Mouse (Mus musculus): Measurements from ENCODE around the gene E2f2.

Gene E2f2

DNA sequence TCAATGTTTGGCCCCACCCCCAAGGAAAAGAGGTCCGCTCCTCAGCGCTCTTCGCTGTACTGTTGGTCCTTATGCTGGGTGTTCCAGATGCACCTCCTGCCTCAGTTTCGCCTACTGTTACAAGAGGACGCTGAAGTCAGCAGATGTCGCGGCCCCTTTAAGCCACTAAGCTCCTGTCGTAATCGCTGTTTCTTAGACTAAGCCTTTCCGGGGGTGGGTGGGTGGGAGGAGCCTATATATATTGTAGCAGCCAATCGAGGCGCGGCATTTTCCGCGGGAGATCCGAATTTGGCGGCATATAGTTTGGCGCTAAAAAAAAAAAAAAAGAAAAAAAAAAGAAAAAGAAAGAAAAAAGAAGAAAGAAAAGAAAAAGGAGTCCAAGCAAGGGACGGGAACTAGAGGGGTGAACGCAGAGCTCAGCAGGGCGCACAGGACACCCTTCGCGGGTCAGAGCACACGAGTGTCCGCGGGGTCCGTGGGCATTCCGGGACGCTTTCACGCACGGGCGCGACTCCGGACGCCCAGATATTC, at the start of gene E2f2:
TSS of gene E2f2 (plus strand) at position 384 of the 531 bp plus-strand sequence.
- in situ Hi-C loops (cut with MboI; ENCODE audit: unreplicated experiment in 2 of 2) = no loop called here

DNA sequence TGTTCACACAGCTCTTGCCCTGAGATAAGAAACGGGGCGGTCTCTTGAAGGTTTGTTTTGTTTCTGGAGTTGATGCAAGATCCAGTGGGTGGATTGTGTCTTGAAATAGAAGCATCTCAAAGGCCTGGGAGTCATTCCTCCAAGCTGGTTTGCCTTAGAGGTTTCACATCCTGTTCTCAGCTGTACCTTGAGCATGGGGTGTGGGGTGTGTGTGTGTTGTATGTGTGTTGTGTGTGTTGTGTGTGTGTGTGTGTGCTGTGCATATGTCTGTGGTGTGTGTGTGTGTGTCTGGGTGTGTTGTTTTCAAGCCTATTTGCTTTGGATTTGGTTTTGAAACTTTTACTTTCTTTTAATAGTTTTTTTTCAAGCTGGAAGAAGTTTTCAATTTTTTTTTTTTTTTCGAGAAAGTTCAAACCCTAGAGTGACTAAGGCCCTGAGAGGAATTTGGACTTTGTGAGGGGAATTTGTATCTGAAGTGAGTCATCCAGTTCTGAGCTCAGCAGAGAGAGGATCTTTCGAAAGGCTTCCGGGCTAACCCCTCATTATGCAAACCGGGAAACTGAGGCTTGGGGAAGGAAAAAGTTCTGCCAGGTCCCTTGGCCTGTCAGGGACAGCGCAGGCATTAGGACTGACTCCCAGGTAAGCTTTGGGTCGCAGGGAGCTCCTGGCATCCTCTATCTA, 48.9 kb upstream of the E2f2 start:
- in situ Hi-C loops (cut with MboI; ENCODE audit: unreplicated experiment in 2 of 2) = no loop called here

GRCm38 (mm10) chr4:136123792-136124161, 48.4 kb upstream of the E2f2 start:
- in situ Hi-C loops (cut with MboI; ENCODE audit: unreplicated experiment in 2 of 2) = no loop called here

- in situ Hi-C loops (cut with MboI; ENCODE audit: unreplicated experiment in 2 of 2) = no loop called here
These were observed 47.6 kb upstream of the E2f2 start for GRCm38 (mm10) chr4:136124581-136124980.

- in situ Hi-C loops (cut with MboI; ENCODE audit: unreplicated experiment in 2 of 2) = no loop called here
These were observed 46.7 kb upstream of the E2f2 start for GRCm38 (mm10) chr4:136125458-136125857.

GRCm38 (mm10) chr4:136126019-136126418, 46.2 kb upstream of the E2f2 start:
- in situ Hi-C loops (cut with MboI; ENCODE audit: unreplicated experiment in 2 of 2) = no loop called here

- in situ Hi-C loops (cut with MboI; ENCODE audit: unreplicated experiment in 2 of 2) = no loop called here
These were observed 44.5 kb upstream of the E2f2 start for GRCm38 (mm10) chr4:136127670-136128069.

GRCm38 (mm10) chr4:136129842-136130241, 42.4 kb upstream of the E2f2 start:
- in situ Hi-C loops (cut with MboI; ENCODE audit: unreplicated experiment in 2 of 2) = no loop called here

DNA sequence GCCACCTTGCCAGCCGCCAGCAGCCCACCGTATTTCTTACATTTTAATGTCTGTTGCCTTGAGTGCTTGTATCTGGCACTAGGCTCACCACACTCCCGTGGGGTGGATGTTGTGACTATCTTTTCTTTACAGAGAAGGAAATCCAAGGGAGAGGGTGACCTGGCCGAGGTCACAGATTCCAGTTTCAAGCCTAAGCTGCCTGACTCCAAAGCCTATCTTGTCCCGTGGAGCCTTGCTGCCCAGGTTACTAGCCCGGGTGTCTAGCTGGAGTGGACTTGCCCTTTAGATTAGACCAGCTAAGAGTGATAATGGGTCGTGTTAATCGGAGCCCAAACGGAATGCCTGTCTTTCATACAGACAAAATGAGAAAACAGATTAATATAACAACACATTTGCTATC, 38.4 kb upstream of the E2f2 start:
- in situ Hi-C loops (cut with MboI; ENCODE audit: unreplicated experiment in 2 of 2) = no loop called here

DNA sequence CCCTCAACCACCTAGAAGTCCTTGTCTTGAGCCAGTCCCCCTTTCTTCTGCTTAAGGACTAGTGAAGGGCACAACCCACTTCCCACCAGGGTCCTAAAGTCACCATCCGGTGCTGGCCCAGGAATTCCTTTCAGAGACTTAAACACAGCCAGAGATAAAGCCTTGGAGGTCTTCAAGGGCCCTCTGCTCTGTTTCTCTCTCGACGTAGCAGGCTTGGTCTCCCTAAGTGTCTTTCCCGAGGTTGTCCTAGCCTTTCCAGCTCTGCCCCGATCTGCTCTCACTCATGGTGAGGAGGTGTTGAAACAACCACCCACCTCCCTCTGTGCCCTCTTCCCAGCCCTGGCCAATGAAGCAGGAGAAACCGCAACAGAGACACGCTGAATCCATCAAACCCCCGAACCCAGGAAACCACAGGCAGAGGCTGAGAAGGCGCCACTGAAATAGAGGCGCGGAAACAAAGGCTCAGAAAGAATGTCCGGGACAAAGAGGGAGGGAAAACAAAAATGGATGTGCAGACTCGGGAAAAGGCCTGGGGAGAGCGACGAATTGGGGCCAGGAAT, 37.7 kb upstream of the E2f2 start:
- in situ Hi-C loops (cut with MboI; ENCODE audit: unreplicated experiment in 2 of 2) = no loop called here

- in situ Hi-C loops (cut with MboI; ENCODE audit: unreplicated experiment in 2 of 2) = no loop called here
These were observed 37.0 kb upstream of the E2f2 start for GRCm38 (mm10) chr4:136134978-136135873.

DNA sequence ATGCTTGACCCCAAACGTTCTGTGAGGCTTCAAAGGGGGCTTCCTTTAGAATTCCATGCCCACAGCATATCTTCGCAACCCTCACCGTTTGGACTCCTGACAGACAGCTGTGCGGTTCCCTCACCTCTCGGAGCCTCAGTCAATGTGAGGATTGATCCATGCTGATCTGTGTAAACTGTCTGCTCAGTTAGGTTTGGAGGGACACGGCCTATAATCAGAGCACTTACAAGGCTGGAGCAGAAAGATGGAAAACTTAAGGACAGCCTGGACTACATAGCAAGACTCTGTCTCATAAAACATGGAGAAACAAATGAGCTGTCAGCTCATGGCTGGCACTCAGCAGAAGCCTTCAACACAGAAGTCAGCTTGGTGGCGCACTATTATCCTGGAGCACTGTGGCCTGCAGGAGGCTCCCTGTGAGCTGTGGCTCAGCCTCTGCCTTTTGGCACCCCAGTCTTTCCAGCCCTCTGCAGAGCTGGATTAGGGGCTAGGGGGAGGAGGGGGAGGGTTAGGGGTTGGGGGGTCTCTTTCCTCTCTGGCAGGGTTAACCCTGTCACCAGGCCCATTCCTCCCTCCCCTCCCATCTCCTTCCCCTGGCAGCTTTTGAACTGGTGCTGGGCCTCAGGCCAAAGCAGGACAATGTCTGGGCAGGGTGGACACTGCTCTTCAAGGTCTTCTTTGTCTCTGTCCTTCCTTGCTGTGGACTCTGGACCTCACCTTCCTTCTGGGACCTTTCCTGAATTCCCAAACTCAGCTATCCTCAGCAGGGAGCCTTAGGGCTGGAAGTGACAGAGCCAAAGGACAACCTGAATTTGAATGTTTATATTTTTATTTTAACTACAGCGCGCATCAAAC, 36.1 kb upstream of the E2f2 start:
- in situ Hi-C loops (cut with MboI; ENCODE audit: unreplicated experiment in 2 of 2) = no loop called here

- in situ Hi-C loops (cut with MboI; ENCODE audit: unreplicated experiment in 2 of 2) = no loop called here
These were observed 32.7 kb upstream of the E2f2 start for GRCm38 (mm10) chr4:136139326-136140110.

DNA sequence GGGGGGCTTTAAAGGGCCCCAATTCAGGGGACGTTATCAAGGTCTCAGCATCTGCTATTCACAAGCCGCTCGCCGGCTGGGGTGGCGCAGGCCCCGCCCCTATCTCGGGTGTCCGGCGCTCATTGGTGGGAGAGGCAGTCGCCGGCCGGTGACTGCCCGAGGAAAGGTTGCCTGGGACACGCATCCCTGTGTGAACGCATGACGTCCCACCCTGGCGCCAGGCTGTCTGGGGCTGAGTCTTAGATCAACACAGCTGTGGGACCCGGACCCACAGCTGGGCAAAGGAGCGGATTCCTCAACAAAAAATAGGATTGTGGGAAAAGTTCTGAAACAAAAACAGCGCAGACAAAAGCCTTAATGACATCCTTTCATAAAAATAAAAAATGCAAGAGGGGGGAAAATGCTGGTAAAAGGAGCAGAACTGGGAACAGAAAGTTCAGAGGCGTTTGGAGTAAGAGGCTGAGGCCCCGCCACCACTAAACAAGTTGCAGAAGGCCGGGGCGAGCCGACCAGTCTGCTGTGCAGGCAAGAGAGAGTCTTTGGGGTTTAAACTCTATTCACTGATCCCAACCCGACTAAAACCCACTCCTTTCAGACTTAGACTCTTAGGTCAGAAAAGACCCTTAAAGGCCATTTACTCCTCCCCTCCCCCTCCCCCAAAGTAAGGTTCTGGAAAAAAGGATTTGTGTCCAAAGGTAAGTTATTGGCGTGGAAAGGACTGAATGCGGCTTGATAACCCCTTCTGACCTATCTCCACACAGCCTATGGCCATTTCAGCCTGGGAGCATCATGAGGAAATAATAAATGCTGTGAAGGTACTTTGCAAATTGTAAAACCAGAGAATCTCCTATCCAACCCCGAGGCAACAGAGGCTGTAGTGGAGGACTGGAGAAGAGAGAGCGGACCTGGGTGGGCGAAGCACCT, 31.6 kb upstream of the E2f2 start:
- in situ Hi-C loops (cut with MboI; ENCODE audit: unreplicated experiment in 2 of 2) = no loop called here

DNA sequence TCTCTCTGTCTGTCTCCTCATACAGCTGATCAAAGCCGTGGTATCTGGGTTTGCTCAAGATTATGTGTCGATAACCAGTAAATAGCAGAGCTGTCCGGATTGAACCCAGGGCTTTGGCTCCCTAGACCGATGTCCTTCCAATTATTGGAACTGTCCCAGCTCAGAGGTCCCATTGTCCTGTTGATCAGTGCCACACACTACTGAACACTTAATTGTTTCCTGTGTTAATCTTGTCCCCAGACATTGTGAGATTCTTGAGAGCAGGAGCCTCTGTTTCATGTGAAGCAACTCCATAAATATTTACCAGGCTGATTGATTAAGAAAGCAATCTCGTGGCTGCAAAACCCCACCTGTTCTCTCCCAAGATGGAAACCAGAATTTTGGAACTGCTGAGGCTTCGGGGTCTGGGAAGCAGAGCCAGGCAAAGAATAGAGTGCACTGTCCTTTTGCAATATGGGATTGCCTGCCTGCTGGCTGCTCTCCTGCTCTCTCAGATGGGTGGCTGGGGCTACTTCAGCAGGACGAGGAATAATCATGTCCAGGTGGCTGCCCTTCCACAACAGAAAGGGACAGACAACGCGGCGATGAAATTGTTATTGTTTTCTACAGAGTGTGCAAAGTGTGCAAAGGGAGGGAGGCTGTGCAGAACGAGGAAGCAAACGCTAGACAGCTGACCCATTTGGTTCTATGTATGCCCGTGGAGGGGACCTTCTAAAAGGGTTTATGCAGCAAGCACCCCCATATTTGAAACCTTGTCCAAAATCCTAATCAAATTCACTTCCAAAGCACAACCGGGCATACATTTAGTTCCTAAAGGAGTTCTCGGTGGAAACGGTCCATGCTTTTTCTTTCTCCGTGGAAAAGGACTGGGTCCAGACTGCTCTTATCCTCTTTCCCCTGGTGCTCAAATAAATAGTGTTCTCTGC, 29.7 kb upstream of the E2f2 start:
- in situ Hi-C loops (cut with MboI; ENCODE audit: unreplicated experiment in 2 of 2) = no loop called here

DNA sequence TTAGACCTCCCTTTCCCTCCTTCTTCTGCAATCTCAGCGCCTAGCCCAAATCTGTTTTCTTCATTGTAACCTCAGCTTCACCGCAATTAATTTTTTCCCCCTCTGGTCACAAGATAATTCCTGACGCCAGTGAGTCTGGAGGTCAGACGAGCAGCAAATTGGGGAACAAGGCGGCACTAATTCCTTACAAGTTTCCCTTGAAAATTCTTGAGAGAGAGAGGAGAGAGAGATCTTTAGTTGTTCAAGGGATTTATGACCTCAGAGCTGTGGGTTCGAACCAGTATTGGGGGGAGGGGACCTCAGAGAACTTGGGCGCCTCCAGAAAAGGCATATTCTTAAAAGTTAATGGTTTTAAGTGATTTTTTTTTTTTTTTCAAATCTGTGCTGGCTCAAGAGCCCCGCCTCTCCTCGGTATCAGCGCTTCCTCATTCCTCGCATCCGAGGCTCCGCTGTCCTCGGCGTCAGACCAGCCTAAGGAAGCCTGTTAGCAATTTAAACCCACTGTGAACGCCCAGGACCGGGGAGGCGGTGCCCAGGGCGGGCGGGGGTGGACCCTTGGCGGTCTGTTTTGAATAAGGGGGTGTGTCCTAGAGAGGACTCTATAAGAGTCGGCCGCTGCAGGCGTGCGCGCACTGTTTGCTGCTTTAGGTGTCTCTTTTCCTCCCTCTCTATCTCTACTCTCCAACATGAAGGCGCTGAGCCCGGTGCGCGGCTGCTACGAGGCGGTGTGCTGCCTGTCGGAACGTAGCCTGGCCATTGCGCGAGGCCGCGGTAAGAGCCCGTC, 28.8 kb upstream of the E2f2 start, which contains the start of gene Id3:
TSS of gene Id3 (plus strand) at position 305 of the 784 bp plus-strand sequence.
- in situ Hi-C loops (cut with MboI; ENCODE audit: unreplicated experiment in 2 of 2) = no loop called here

All from v-Abl transformed pro-B cells (cell line).